Mouse (Mus musculus) liver, embryonic 16.5 days (tissue): ENCODE results near the gene Armc3. TPM values are rescaled to one million over a fixed set of nuclear protein-coding genes. Genes with fewer than 3 reads are reported as not detected.
A peak's percentile ranks its signal among the peaks of the same experiment; 100 is the strongest.

Experiments used
- ATAC-seq: fragments of 200-750 bp; cut with Nextera tagmentation; 2 replicates; pipeline ENCODE4 v1.8.0; 2017; ENCODE audit warnings: low read depth, mild to moderate bottlenecking, moderate number of reproducible peaks, moderate library complexity
- H3K27ac ChIP-seq: fragments of 300-500 bp; sonication (generic); 2 replicates; pipeline ENCODE4 v1.5.1; 2014; ENCODE audit warnings: mild to moderate bottlenecking, low read length
- H3K27me3 ChIP-seq: fragments of 300-500 bp; sonication (generic); 2 replicates; pipeline ENCODE4 v1.6.1; 2014; ENCODE audit warnings: low read depth, low read length, mixed read lengths; ENCODE audit not compliant: control insufficient read depth, insufficient read depth
- H3K36me3 ChIP-seq: fragments of 300-500 bp; sonication (generic); 2 replicates; pipeline ENCODE4 v1.6.1; 2014; ENCODE audit warnings: mild to moderate bottlenecking; ENCODE audit not compliant: control insufficient read depth, insufficient read depth
- H3K4me1 ChIP-seq: fragments of 300-500 bp; sonication (generic); 2 replicates; pipeline ENCODE4 v1.6.1; 2014; ENCODE audit warnings: low read depth, low read length, mixed read lengths; ENCODE audit not compliant: control insufficient read depth
- H3K4me2 ChIP-seq: fragments of 300-500 bp; sonication (generic); 2 replicates; pipeline ENCODE4 v1.6.1; 2014; ENCODE audit warnings: low read depth, low read length, mixed read lengths
- H3K4me3 ChIP-seq: fragments of 300-500 bp; sonication (generic); 2 replicates; pipeline ENCODE4 v1.5.1; 2014; ENCODE audit warnings: low read depth, mild to moderate bottlenecking, low read length
- H3K9ac ChIP-seq: fragments of 300-500 bp; sonication (generic); 2 replicates; pipeline ENCODE4 v1.6.1; 2014; ENCODE audit warnings: low read depth, low read length
- H3K9me3 ChIP-seq: fragments of 300-500 bp; sonication (generic); replicated peaks from 2 replicates; pipeline ENCODE4 v1.6.1; 2016; ENCODE audit warnings: low read length; ENCODE audit not compliant: control insufficient read depth
- WGBS: fragments of 180-500 bp; shearing (Covaris S2); extraction: QIAGEN DNeasy Blood & Tissue Kit; methylation state at CpG from one replicate; pipeline ENCODE4 v1.1.7; 2014; ENCODE audit not compliant: insufficient replicate concordance; 5-methylcytosine and 5-hydroxymethylcytosine counted together
- polyA plus RNA-seq: library from polyadenylated mRNA; unstranded; fragments of >200 nt; fragmentation: Nextera tagmentation; extraction: Ambion mirVana; gene quantifications from 2 replicates; pipeline ENCODE4 v1.2.1, GENCODE M21; 2015

The Armc3 gene
- polyA plus RNA-seq, 1 experiment from 2014 or later, result 0.06 TPM

- Histone ChIP-seq H3K36me3 (no peaks in the 10 kb centered on the region), H3K27me3 (no peaks in the 10 kb centered on the region), H3K4me1 (no peaks in the 10 kb centered on the region), H3K4me3 (no peak overlapping the region), H3K4me2 (no peak overlapping the region), H3K9me3 (no peaks in the 10 kb centered on the region), H3K27ac (no peak overlapping the region), H3K9ac (no peak overlapping the region)
- no peak for ATAC-seq
- WGBS, result 47% methylated on average over 5 of the region's 5 CpGs
These were observed 64.3 kb downstream of the Armc3 start for GRCm38 (mm10) chr2:19263375-19263774.

GRCm38 (mm10) chr2:19265834-19266233, 66.7 kb downstream of the Armc3 start:
- no peaks in the 10 kb centered on the region for H3K4me1 ChIP-seq
- H3K27ac ChIP-seq, result no peak overlapping the region
- no peak overlapping the region for H3K4me3 ChIP-seq
- no peak overlapping the region for H3K4me2 ChIP-seq
- no peak for ATAC-seq
- no peaks in the 10 kb centered on the region for H3K27me3 ChIP-seq
- no peaks in the 10 kb centered on the region for H3K36me3 ChIP-seq
- 54% methylated on average over 2 of the region's 2 CpGs for WGBS
- H3K9me3 ChIP-seq, result no peaks in the 10 kb centered on the region
- H3K9ac ChIP-seq, result no peak overlapping the region

DNA sequence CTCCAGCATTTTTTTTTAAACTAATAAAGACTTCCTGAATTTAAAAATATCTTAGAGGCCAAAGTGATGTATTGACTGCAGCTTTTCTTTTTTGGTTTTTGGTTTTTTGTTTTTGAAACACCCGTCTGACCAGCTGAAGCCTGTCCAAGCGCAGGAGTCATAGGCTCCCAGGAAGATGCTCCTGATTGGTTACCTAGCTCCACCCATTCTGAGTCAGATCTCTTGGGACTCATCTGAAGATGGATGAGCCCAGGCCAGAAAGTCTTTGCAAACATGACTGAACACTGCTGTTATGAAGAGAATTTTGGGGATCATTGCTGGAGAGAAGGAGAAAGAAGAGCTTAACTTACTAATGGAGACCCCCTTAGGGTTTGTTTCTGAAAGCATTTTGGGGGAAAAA, 68.3 kb downstream of the Armc3 start:
- ATAC-seq, result no peak
- Histone ChIP-seq H3K36me3 (no peaks in the 10 kb centered on the region), H3K27ac (no peak overlapping the region), H3K9ac (no peak overlapping the region), H3K27me3 (no peaks in the 10 kb centered on the region), H3K4me2 (no peak overlapping the region), H3K4me3 (no peak overlapping the region), H3K4me1 (no peaks in the 10 kb centered on the region), H3K9me3 (no peaks in the 10 kb centered on the region)
- 46% methylated on average over 2 of the region's 2 CpGs for WGBS

- no peak for ATAC-seq
- Histone ChIP-seq H3K36me3 (no peaks in the 10 kb centered on the region), H3K9me3 (no peaks in the 10 kb centered on the region), H3K9ac (no peak overlapping the region), H3K4me3 (no peak overlapping the region), H3K27ac (no peak overlapping the region), H3K4me1 (no peaks in the 10 kb centered on the region), H3K27me3 (no peaks in the 10 kb centered on the region), H3K4me2 (no peak overlapping the region)
- WGBS, result 44% methylated on average over 5 of the region's 5 CpGs
These were observed 70.9 kb downstream of the Armc3 start for GRCm38 (mm10) chr2:19269955-19270354.

GRCm38 (mm10) chr2:19270709-19271120, 71.6 kb downstream of the Armc3 start:
- Histone ChIP-seq H3K27ac (no peak overlapping the region), H3K27me3 (no peaks in the 10 kb centered on the region), H3K36me3 (no peaks in the 10 kb centered on the region), H3K4me2 (no peak overlapping the region), H3K4me3 (no peak overlapping the region), H3K9me3 (no peaks in the 10 kb centered on the region), H3K4me1 (no peaks in the 10 kb centered on the region), H3K9ac (no peak overlapping the region)
- WGBS, result 57% methylated on average over 9 of the region's 9 CpGs
- ATAC-seq, result no peak

DNA sequence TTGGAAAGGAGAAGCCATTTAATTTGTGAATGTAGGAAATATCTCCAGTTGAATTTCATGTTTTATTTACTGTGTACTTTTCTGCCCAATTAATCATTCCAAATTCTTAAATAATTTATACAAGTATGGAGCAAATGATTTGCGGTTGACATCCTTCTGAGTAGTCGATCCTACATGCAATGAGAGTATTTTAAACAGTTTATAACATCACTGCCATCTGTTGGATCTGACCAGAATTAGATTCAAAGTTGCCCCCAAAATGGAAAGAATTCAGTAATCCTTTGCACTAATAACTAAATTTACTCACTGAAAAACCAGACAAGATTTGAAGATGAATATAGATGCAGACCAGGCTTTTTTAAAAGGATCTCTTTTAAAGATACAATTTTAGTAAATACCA, 75.5 kb downstream of the Armc3 start:
- WGBS, result 49% methylated on average over 2 of the region's 2 CpGs
- Histone ChIP-seq H3K27me3 (no peaks in the 10 kb centered on the region), H3K36me3 (no peaks in the 10 kb centered on the region), H3K9ac (no peak overlapping the region), H3K4me2 (no peak overlapping the region), H3K4me1 (peaks cover 4% of the 10 kb centered on the region), H3K27ac (no peak overlapping the region), H3K9me3 (no peaks in the 10 kb centered on the region), H3K4me3 (no peak overlapping the region)
- ATAC-seq, result no peak

DNA sequence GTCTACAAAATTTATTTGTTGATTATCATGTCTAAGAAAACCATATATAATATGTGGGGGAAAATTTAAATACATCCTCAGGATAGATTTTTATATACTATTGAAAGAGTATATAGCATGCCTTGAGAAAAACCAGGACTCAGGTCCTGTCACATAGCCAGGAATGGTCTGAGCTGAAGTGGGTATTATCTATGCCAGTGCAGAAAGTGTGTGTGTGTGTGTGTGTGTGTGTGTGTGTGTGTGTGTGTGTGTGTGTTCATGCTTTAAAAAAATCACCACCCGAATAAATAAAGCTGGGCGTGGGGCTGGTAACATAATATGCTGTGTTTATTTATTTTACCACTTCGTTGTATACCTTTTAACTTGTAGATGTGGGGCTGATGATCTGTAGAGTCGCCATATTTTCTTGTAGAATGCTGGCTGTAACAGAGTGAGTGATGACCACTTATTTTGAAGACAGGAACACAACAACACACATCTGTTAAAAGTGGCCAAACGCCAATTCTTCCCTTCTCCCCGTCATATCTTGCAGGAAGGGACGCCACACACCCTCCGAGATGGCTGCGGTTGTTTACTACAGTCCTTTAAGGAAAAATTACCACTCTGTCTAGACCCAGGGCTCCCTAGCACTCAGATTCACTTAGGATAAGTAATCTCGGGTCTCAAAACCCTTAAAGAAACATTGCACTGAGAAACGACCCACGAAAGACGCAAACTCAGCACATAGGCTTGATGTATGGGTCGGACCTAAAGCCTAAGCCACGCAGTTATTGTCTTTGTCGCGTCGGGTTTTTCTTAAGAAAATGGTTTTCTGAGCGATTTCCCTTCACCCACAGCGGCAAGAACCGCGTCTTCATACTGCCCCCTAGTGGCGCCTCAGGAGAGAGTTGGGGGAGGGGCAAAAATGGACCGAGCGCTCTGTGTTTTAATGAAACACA, 76.8 kb downstream of the Armc3 start:
- ATAC-seq, result peak; percentile 35
- Histone ChIP-seq H3K9me3 (no peaks in the 10 kb centered on the region), H3K27me3 (no peaks in the 10 kb centered on the region), H3K4me1 (peaks cover 4% of the 10 kb centered on the region), H3K4me2 (peak overlapping the region; percentile 63), H3K9ac (peak overlapping the region; percentile 45), H3K4me3 (peak overlapping the region; percentile 43), H3K27ac (0 out of 2 replicates have a peak overlapping the region, but pooled peaks have one; percentile 1), H3K36me3 (no peaks in the 10 kb centered on the region)
- 3% methylated on average over 25 of the region's 25 CpGs for WGBS

DNA sequence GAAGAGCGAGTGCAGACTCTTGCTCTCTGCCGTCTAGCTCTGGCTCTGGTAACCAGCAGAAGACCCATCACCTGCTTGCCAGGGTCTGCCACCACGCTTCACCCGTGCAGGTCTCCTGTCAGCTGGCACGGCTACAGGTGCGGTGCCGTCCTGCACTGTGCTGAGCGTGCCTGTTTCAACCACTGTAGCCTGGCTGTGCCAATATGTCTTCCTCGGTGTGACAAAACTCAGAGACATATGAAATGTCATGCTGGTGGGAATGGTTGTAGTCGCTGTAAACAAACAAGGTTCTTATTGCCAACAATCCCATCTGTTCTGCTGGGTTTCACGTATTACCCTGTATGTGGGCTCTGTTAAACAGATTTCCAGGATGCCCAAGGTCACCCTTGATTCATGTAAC, 81.2 kb downstream of the Armc3 start:
- no peaks in the 10 kb centered on the region for H3K36me3 ChIP-seq
- 65% methylated on average over 11 of the region's 11 CpGs for WGBS
- no peak overlapping the region for H3K4me3 ChIP-seq
- no peak for ATAC-seq
- H3K27ac ChIP-seq, result no peak overlapping the region
- H3K4me1 ChIP-seq, result peaks cover 4% of the 10 kb centered on the region
- no peak overlapping the region for H3K9ac ChIP-seq
- H3K27me3 ChIP-seq, result no peaks in the 10 kb centered on the region
- H3K9me3 ChIP-seq, result no peaks in the 10 kb centered on the region
- no peak overlapping the region for H3K4me2 ChIP-seq

DNA sequence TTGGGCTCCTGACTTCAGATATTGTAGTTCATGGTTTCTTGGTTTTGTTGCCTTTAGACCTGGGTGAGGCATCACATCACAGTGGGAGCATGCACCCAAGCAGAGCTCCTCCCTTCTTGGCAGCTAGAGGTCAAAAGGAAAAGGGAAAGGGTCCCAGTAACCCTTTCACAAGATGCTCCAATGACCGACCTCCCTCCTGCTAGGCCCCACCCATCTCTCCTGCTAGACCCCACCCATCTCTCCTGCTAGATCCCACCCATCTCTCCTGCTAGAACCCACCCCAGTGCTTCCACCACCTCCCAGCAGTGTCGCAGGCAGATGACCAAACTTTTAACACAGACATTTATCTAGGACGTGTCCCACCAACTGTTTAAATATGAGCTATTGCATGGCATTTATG, 93.3 kb downstream of the Armc3 start:
- 49% methylated on average over 3 of the region's 3 CpGs for WGBS
- Histone ChIP-seq H3K27ac (no peak overlapping the region), H3K27me3 (no peaks in the 10 kb centered on the region), H3K9me3 (no peaks in the 10 kb centered on the region), H3K36me3 (no peaks in the 10 kb centered on the region), H3K4me1 (no peaks in the 10 kb centered on the region), H3K4me3 (no peak overlapping the region), H3K4me2 (no peak overlapping the region), H3K9ac (no peak overlapping the region)
- ATAC-seq, result no peak
